Mouse (Mus musculus): ENCODE results near the gene Zfp882.
"Not testable (repeated sequence)": the region's sequence is repeated elsewhere in the genome, so short reads cannot be mapped to it uniquely, and the experiment has no call there.

The Zfp882 gene

GRCm38 (mm10) chr8:71952489-71952888 lies 44.1 kb downstream of the Zfp882 start:
- CTCF ChIA-PET, result interaction anchor here (0.6 kb wide), 1 partner anchor 113 kb away, joined by 5 read pairs; no protein-coding TSS in a partner anchor

GRCm38 (mm10) chr8:71952961-71953700 lies 44.7 kb downstream of the Zfp882 start:
- CTCF ChIA-PET, result not testable (repeated sequence)

GRCm38 (mm10) chr8:71954666-71955065 lies 46.3 kb downstream of the Zfp882 start:
- CTCF ChIA-PET, result interaction anchor here (0.5 kb wide), 1 partner anchor 101 kb away, joined by 3 read pairs; no protein-coding TSS in a partner anchor

- CTCF ChIA-PET, result no interaction called here
Observed at GRCm38 (mm10) chr8:71960483-71960882, 52.1 kb downstream of the Zfp882 start.

DNA sequence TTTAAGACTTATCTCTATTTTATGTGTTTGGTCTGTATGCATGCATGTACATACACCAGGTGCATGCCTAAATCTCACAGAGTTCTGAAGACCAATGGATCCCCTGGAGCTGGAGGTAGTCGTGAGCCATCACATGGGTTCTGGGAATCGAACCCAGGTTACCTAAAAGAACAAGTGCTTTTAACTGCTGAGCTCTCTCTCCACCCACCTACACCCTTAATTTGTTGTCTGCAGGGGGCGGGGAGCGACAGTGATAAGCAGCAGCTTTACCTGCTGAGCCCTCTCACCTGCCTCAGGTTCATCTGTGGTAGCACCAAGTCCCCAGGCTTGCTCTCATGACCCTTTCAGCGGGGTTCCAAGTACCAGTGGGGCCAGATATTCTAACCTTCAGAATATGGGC lies 53.4 kb downstream of the Zfp882 start:
- CTCF ChIA-PET, result no interaction called here

DNA sequence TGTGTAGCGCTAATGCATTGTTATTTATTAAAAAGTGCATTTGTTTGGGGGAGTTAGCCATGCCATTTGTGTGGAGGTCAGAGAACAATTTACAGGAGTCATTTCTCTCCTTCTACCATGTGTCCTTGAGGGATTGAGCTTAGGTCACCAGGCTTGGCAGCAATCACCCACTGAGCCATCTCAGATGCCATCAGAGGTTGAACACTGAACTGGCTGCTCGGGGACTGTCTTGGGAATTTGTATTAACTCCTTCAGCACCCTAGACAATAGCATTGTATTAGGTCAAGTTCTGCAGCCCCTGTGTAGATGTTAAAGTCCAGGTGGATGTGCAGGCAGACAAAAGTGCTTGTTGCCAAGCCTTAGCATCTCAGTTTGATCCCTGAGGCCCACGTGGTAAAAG lies 55.6 kb downstream of the Zfp882 start:
- CTCF ChIA-PET, result interaction anchor here (0.6 kb wide), 1 partner anchor 27 kb away, joined by 3 read pairs; no protein-coding TSS in a partner anchor

GRCm38 (mm10) chr8:71965166-71965565 lies 56.8 kb downstream of the Zfp882 start:
- CTCF ChIA-PET, result no interaction called here

Measured in spleen, embryonic (tissue).